ENCODE assay signal across 9 mouse cellular contexts in the genomic region with DNA sequence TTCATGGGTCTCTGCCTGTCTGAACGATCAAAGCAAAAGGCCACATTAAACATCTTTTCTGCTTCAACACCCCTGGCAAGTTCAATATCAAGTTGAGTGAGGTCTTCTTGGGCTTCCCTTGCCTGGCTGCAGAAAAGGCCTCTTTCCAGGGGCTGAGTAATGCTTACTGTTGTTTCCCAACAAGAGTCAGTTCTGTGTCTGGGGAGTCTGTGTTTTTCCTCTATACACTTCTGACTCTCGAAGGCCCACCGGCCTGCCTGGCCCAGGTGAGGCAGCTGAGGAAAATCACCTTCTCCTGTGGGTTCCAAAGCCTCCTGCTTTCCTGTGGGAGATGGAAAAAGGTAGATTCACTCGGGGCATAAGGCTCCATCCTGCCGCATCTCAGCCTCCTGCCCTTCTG.
DNase-seq lines count a peak whose midpoint lies in the region; ATAC-seq and TF ChIP-seq lines count a peak whose summit lies in the region.
"Had no signal": no experiment of that assay in that cellular context is flagged by ENCODE, and none has a peak within 500 bp of the region (broad histone marks: within the 10 kb centered on the region; RNA-seq: fewer than 3 reads in every experiment).

No protein-coding gene starts in this region.

- intact Hi-C loops in gastrocnemius, adult 2 months (cut with DNase I) = loop anchor here (5.0 kb wide), 1 partner anchor 294 kb away; a partner anchor contains a TSS
- intact Hi-C loops in left cerebral cortex, adult 2 months (cut with DNase I) = loop anchor here (10.0 kb wide), 1 partner anchor 403 kb away; no protein-coding TSS in a partner anchor
- intact Hi-C loops in left cerebral cortex, postnatal 14 days (cut with DNase I) = loop anchor here (5.0 kb wide), 1 partner anchor 294 kb away; a partner anchor contains a TSS

- no peaks in the 10 kb centered on the region for H3K36me3 ChIP-seq in embryonic facial prominence, embryonic 12.5 days
- no peaks in the 10 kb centered on the region for H3K36me3 ChIP-seq in limb, embryonic 15.5 days
- H3K36me3 ChIP-seq: liver, embryonic 13.5 days had no signal

- no peak for TF ChIP-seq CTCF in gastrocnemius, adult 2 months (IDR thresholded peaks at IDR 0.05)
- TF ChIP-seq CTCF in left cerebral cortex, adult 2 months (IDR thresholded peaks at IDR 0.05) = no peak

- no peak overlapping the region for H3K4me2 ChIP-seq in embryonic facial prominence, embryonic 12.5 days (replicated peaks)
- no peak overlapping the region for H3K4me2 ChIP-seq in limb, embryonic 15.5 days
- H3K4me2 ChIP-seq: liver, embryonic 13.5 days had no signal

- 65% methylated on average over 5 of the region's 5 CpGs for WGBS in embryonic facial prominence, embryonic 12.5 days
- 69% methylated on average over 5 of the region's 5 CpGs for WGBS in limb, embryonic 15.5 days

- H3K27ac ChIP-seq in gastrocnemius, adult 2 months = peak overlapping the region; percentile 84
- peak overlapping the region; percentile 41 for H3K27ac ChIP-seq in left cerebral cortex, adult 2 months
- peak overlapping the region; percentile 60; the same call in 1 of the 2 replicates for H3K27ac ChIP-seq in embryonic facial prominence, embryonic 12.5 days
- peak overlapping the region; percentile 73 for H3K27ac ChIP-seq in limb, embryonic 15.5 days
- H3K27ac ChIP-seq: liver, embryonic 13.5 days had no signal

- H3K9me3 ChIP-seq in embryonic facial prominence, embryonic 12.5 days = no peaks in the 10 kb centered on the region
- H3K9me3 ChIP-seq in limb, embryonic 15.5 days = no peaks in the 10 kb centered on the region
- H3K9me3 ChIP-seq: liver, embryonic 13.5 days had no signal

- ATAC-seq in embryonic facial prominence, embryonic 12.5 days (ENCODE audit: insufficient number of reproducible peaks, insufficient read depth, low FRiP score, low TSS enrichment) = no peak
- no peak for ATAC-seq in limb, embryonic 15.5 days (ENCODE audit: insufficient number of reproducible peaks, low FRiP score, low TSS enrichment, low read depth)

- H3K4me1 ChIP-seq in embryonic facial prominence, embryonic 12.5 days = 0 out of 2 replicates have a peak, but pooled peaks cover 10% of the 10 kb centered on the region
- H3K4me1 ChIP-seq in limb, embryonic 15.5 days = peaks cover 14% of the 10 kb centered on the region
- H3K4me1 ChIP-seq: liver, embryonic 13.5 days had no signal

- no peak overlapping the region for H3K9ac ChIP-seq in embryonic facial prominence, embryonic 12.5 days
- H3K9ac ChIP-seq in limb, embryonic 15.5 days = no peak overlapping the region
- H3K9ac ChIP-seq: liver, embryonic 13.5 days had no signal

- no peak overlapping the region for H3K4me3 ChIP-seq in gastrocnemius, adult 2 months
- H3K4me3 ChIP-seq in left cerebral cortex, adult 2 months = no peak overlapping the region
- H3K4me3 ChIP-seq in embryonic facial prominence, embryonic 12.5 days = no peak overlapping the region
- no peak overlapping the region for H3K4me3 ChIP-seq in limb, embryonic 15.5 days
- H3K4me3 ChIP-seq: liver, embryonic 13.5 days had no signal

- no peaks in the 10 kb centered on the region for H3K27me3 ChIP-seq in embryonic facial prominence, embryonic 12.5 days
- H3K27me3 ChIP-seq in limb, embryonic 15.5 days = no peaks in the 10 kb centered on the region
- H3K27me3 ChIP-seq: liver, embryonic 13.5 days had no signal

- peak; percentile 21 for DNase-seq in gastrocnemius, adult 2 months
- no peak for DNase-seq in gastrocnemius, postnatal 25 days
- no peak for DNase-seq in left cerebral cortex, adult 2 months (ENCODE audit: extremely low spot score in 1 of 2, low spot score in 2 of 2)
- DNase-seq in left cerebral cortex, postnatal 14 days (ENCODE audit: low spot score in 2 of 2) = no peak
- DNase-seq in cerebellum, adult 18-20 months = no peak
- no peak for DNase-seq in ovary, adult 18-20 months (ENCODE audit: low spot score)
- DNase-seq: liver, embryonic 13.5 days had no signal
